Mouse (Mus musculus): ENCODE results near the gene Iqch. TPM values are rescaled to one million over a fixed set of nuclear protein-coding genes. Genes with fewer than 3 reads are reported as not detected.
A peak's percentile ranks its signal among the peaks of the same experiment; 100 is the strongest.

Gene Iqch
- polyA plus RNA-seq, 1 experiment from 2014 or later, result 0.04 TPM

GRCm38 (mm10) chr9:63450531-63451030, 151.7 kb downstream of the Iqch start:
- Histone ChIP-seq H3K9ac (no peak overlapping the region), H3K4me2 (no peak overlapping the region), H3K4me1 (no peaks in the 10 kb centered on the region), H3K27ac (no peak overlapping the region), H3K36me3 (no peaks in the 10 kb centered on the region), H3K4me3 (replicated peaks) (no peak overlapping the region), H3K9me3 (replicated peaks) (no peaks in the 10 kb centered on the region), H3K27me3 (no peaks in the 10 kb centered on the region)
- 70% methylated on average over 4 of the region's 4 CpGs for WGBS
- ATAC-seq (replicated peaks; ENCODE audit: low FRiP score), result no peak

DNA sequence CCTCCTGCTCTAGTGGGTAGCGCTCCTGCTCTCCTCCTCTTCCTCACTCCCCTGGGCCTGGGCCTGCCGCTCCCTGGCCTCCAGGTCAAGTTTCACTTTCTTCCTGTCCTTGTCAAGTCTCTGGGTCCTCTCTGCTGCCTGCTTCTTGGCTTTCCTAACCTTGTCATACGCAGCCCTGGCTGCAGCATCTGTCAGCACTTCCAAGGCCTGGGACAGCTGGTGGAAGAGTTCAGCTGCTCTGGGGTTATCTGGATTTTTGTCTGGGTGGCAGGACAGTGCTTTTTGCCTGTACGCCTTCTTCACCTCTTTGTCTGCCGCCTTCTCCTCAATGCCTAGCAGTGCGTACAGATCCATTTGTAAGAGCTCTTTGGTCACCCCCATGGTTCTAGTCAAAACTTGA, 158.6 kb downstream of the Iqch start:
- no peak for ATAC-seq (replicated peaks; ENCODE audit: low FRiP score)
- Histone ChIP-seq H3K4me1 (no peaks in the 10 kb centered on the region), H3K36me3 (no peaks in the 10 kb centered on the region), H3K27me3 (no peaks in the 10 kb centered on the region; the same call in 1 of the 2 replicates), H3K9ac (no peak overlapping the region), H3K27ac (no peak overlapping the region), H3K4me3 (replicated peaks) (no peak overlapping the region), H3K4me2 (no peak overlapping the region), H3K9me3 (replicated peaks) (no peaks in the 10 kb centered on the region)
- WGBS, result 72% methylated on average over 6 of the region's 6 CpGs

DNA sequence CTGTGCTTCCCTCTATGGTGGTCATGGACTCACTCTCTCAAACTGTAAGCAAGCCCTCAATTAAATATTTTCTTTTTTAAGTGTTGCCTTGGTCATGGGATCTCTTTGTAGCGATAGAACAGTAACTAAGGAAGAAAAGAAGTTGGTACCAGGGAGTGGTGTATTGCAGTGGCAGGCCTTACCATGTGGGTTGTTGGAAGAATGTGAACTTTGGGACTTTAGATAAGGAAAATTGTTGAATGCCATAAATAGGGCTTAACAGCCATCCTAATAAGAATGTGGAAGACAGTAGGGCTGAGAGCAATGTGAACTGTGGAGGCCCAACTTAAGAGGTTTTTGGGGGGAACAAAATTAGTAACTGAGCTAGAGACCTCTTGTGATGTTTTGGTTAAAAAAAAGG, 171.6 kb downstream of the Iqch start:
- H3K36me3 ChIP-seq, result no peaks in the 10 kb centered on the region
- 0 out of 2 replicates have a peak, but pooled peaks cover 3% of the 10 kb centered on the region for H3K27me3 ChIP-seq
- H3K4me3 ChIP-seq (replicated peaks), result no peak overlapping the region
- H3K4me1 ChIP-seq, result no peaks in the 10 kb centered on the region
- H3K4me2 ChIP-seq, result no peak overlapping the region
- no peaks in the 10 kb centered on the region for H3K9me3 ChIP-seq (replicated peaks)
- H3K9ac ChIP-seq, result no peak overlapping the region
- WGBS, result 88% methylated on average over 1 of the region's 1 CpGs
- no peak for ATAC-seq (replicated peaks; ENCODE audit: low FRiP score)
- H3K27ac ChIP-seq, result no peak overlapping the region

DNA sequence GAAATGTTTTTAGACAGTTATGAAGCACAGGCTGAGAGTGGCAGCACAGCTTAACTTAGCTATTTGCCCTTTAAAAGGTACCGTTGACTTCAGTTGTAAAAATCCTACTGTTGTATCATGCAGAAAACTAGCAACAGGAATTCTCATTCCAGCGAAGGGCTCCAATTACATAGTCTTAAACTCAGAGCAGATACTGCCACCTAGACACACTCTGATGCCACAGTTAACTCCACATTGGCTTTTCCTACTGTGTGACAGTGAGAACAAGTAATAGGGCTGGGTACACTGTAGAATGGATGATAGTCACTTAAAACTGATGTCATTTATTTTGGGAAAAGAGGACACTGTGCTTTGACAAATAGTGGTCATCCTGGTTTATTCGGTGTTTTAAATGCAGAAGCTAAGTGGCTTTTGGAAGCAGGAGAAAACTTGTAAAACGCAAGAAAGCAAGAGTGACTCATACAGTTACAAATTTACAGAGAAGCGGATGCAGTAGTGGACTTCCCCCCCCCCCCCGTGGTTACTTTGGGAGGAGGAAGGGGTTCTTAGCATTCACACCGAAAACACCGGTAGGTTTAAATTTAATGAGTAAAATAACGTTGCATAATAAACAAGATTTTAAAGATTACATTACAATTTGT, 181.1 kb downstream of the Iqch start:
- Histone ChIP-seq H3K4me3 (replicated peaks) (no peak overlapping the region), H3K9ac (no peak overlapping the region), H3K9me3 (replicated peaks) (no peaks in the 10 kb centered on the region; the same call in 1 of the 2 replicates), H3K4me1 (peaks cover 4% of the 10 kb centered on the region; the same call in 1 of the 2 replicates), H3K27ac (no peak overlapping the region), H3K27me3 (no peaks in the 10 kb centered on the region), H3K4me2 (no peak overlapping the region), H3K36me3 (no peaks in the 10 kb centered on the region)
- WGBS, result 49% methylated on average over 9 of the region's 9 CpGs
- ATAC-seq (replicated peaks; ENCODE audit: low FRiP score), result no peak

DNA sequence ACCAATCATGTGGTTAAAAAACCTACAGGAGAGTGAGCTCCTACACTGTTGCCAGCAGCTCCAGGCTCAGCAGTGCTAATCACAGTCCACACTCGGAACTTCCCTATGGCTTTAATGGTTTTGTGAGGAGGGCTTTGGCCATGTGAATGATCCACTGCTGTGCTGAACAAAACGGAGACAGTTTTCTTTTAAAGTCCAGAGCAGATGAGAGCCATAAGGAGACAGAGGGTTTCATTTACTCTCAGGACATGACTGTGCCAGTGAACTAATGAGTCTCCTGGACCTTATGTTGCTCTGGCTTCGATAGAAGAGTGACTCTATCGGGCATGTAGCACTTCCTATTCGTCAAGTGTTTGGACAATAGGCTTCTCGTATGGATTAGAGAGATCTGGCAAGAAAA, 181.9 kb downstream of the Iqch start:
- Histone ChIP-seq H3K9ac (no peak overlapping the region), H3K36me3 (no peaks in the 10 kb centered on the region), H3K9me3 (replicated peaks) (no peaks in the 10 kb centered on the region; the same call in 1 of the 2 replicates), H3K4me3 (replicated peaks) (no peak overlapping the region), H3K4me1 (peaks cover 4% of the 10 kb centered on the region; the same call in 1 of the 2 replicates), H3K27me3 (no peaks in the 10 kb centered on the region), H3K4me2 (no peak overlapping the region), H3K27ac (no peak overlapping the region)
- WGBS, result 58% methylated on average over 6 of the region's 6 CpGs
- no peak for ATAC-seq (replicated peaks; ENCODE audit: low FRiP score)

GRCm38 (mm10) chr9:63400176-63400575, 202.1 kb downstream of the Iqch start:
- Histone ChIP-seq H3K4me1 (peaks cover 10% of the 10 kb centered on the region), H3K9ac (no peak overlapping the region), H3K4me2 (no peak overlapping the region), H3K36me3 (no peaks in the 10 kb centered on the region), H3K9me3 (replicated peaks) (no peaks in the 10 kb centered on the region), H3K27me3 (no peaks in the 10 kb centered on the region), H3K4me3 (replicated peaks) (no peak overlapping the region), H3K27ac (no peak overlapping the region)
- no peak for ATAC-seq (replicated peaks; ENCODE audit: low FRiP score)
- WGBS, result 90% methylated on average over 1 of the region's 1 CpGs

- peak overlapping the region; percentile 95 for H3K4me2 ChIP-seq
- H3K4me3 ChIP-seq (replicated peaks), result peak overlapping the region; percentile 92
- H3K9me3 ChIP-seq (replicated peaks), result no peaks in the 10 kb centered on the region
- peak overlapping the region; percentile 94 for H3K27ac ChIP-seq
- H3K4me1 ChIP-seq, result peaks cover 10% of the 10 kb centered on the region
- H3K27me3 ChIP-seq, result no peaks in the 10 kb centered on the region
- 4% methylated on average over 8 of the region's 8 CpGs for WGBS
- H3K36me3 ChIP-seq, result no peaks in the 10 kb centered on the region
- peak; percentile 76 for ATAC-seq (replicated peaks; ENCODE audit: low FRiP score)
- H3K9ac ChIP-seq, result peak overlapping the region; percentile 82
Observed at GRCm38 (mm10) chr9:63399463-63399815, 202.9 kb downstream of the Iqch start.

GRCm38 (mm10) chr9:63398611-63399462, 203.5 kb downstream of the Iqch start, which contains the start of gene 2300009A05Rik:
Gene 2300009A05Rik (minus strand): TSS chr9:63399246.
- H3K4me3 ChIP-seq (replicated peaks), result peak within 1 kb of the TSS; percentile 92
- peaks cover 10% of the 10 kb centered on the region for H3K4me1 ChIP-seq
- H3K9me3 ChIP-seq (replicated peaks), result no peaks in the 10 kb centered on the region
- H3K27me3 ChIP-seq, result no peaks in the 10 kb centered on the region
- WGBS, result under 1% methylated on average over 74 of the region's 74 CpGs
- peak within 1 kb of the TSS; percentile 82 for H3K9ac ChIP-seq
- peak within 1 kb of the TSS; percentile 95 for H3K4me2 ChIP-seq
- no peaks in the 10 kb centered on the region for H3K36me3 ChIP-seq
- ATAC-seq (replicated peaks; ENCODE audit: low FRiP score), result peak; percentile 99
- peak within 1 kb of the TSS; percentile 94 for H3K27ac ChIP-seq

DNA sequence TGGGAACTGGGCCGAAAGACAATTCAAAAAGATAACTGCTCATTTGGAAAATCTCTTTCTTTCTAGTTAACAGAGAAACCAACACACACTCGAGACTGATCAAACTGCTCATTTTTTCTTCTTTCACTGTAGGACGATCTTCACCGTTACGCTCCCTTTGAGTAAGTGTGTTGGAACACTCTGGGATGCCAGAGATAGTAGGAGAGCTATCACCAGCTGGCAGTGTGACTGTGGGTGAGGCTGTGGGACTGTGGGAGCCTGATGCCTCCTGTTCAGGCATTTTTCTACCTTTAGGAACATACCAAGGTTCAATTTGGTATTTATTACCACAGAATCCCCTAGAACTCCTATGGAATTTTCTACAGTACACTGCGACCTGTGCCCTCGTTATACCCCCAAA, 206.7 kb downstream of the Iqch start:
- H3K36me3 ChIP-seq, result no peaks in the 10 kb centered on the region
- 89% methylated on average over 7 of the region's 7 CpGs for WGBS

GRCm38 (mm10) chr9:63391307-63391706, 211.0 kb downstream of the Iqch start:
- H3K27me3 ChIP-seq, result no peaks in the 10 kb centered on the region
- ATAC-seq (replicated peaks; ENCODE audit: low FRiP score), result no peak
- 0 out of 2 replicates have a peak, but pooled peaks cover 3% of the 10 kb centered on the region for H3K4me1 ChIP-seq
- H3K9ac ChIP-seq, result no peak overlapping the region
- 74% methylated on average over 2 of the region's 2 CpGs for WGBS
- no peak overlapping the region for H3K4me2 ChIP-seq
- no peak overlapping the region for H3K27ac ChIP-seq
- no peaks in the 10 kb centered on the region for H3K9me3 ChIP-seq (replicated peaks)
- H3K4me3 ChIP-seq (replicated peaks), result no peak overlapping the region
- H3K36me3 ChIP-seq, result no peaks in the 10 kb centered on the region

More for the DNA sequence above, 206.7 kb downstream of the Iqch start:
- peaks cover 10% of the 10 kb centered on the region for H3K4me1 ChIP-seq
- H3K4me3 ChIP-seq (replicated peaks), result no peak overlapping the region
- no peak overlapping the region for H3K9ac ChIP-seq
- H3K27me3 ChIP-seq, result no peaks in the 10 kb centered on the region
- H3K9me3 ChIP-seq (replicated peaks), result no peaks in the 10 kb centered on the region
- no peak overlapping the region for H3K4me2 ChIP-seq
- no peak overlapping the region for H3K27ac ChIP-seq
- ATAC-seq (replicated peaks; ENCODE audit: low FRiP score), result no peak

- Histone ChIP-seq H3K27me3 (no peaks in the 10 kb centered on the region), H3K27ac (no peak overlapping the region), H3K9me3 (replicated peaks) (no peaks in the 10 kb centered on the region), H3K9ac (no peak overlapping the region), H3K4me3 (replicated peaks) (no peak overlapping the region), H3K4me1 (0 out of 2 replicates have a peak, but pooled peaks cover 5% of the 10 kb centered on the region), H3K36me3 (no peaks in the 10 kb centered on the region), H3K4me2 (no peak overlapping the region)
- no peak for ATAC-seq (replicated peaks; ENCODE audit: low FRiP score)
- 92% methylated on average over 4 of the region's 4 CpGs for WGBS
Observed at GRCm38 (mm10) chr9:63382761-63383160, 219.5 kb downstream of the Iqch start.

GRCm38 (mm10) chr9:63380326-63380725, 222.0 kb downstream of the Iqch start:
- peaks cover 22% of the 10 kb centered on the region for H3K4me1 ChIP-seq
- H3K9me3 ChIP-seq (replicated peaks), result no peaks in the 10 kb centered on the region
- H3K27ac ChIP-seq, result no peak overlapping the region
- H3K4me3 ChIP-seq (replicated peaks), result no peak overlapping the region
- H3K36me3 ChIP-seq, result no peaks in the 10 kb centered on the region
- no peaks in the 10 kb centered on the region for H3K27me3 ChIP-seq
- H3K4me2 ChIP-seq, result no peak overlapping the region
- ATAC-seq (replicated peaks; ENCODE audit: low FRiP score), result no peak
- H3K9ac ChIP-seq, result no peak overlapping the region
- 87% methylated on average over 3 of the region's 3 CpGs for WGBS
